Mouse (Mus musculus): ENCODE data around the gene Tfpt. TPM values are rescaled to one million over a fixed set of nuclear protein-coding genes. Genes with fewer than 3 reads are reported as not detected.
A peak's percentile ranks its signal among the peaks of the same experiment; 100 is the strongest.

Tfpt gene
- total and polyA plus RNA-seq, 3 experiments = 38.2 to 44.0 (median 40.2) TPM

GRCm38 (mm10) chr7:3586255-3586654 is 43.5 kb downstream of the Tfpt start:
- no peaks in the 10 kb centered on the region for H3K36me3 ChIP-seq (replicated peaks)
- H3K4me1 ChIP-seq (ENCODE audit: insufficient read depth, low read depth, low read length) = no peaks in the 10 kb centered on the region
- no peaks in the 10 kb centered on the region for H3K9me3 ChIP-seq (replicated peaks)
- no peak overlapping the region for H3K4me3 ChIP-seq (ENCODE audit: low read depth, low read length)
- DNase-seq (ENCODE audit: low spot score) = no peak
- no peak for ATAC-seq (ENCODE audit: extremely low read depth, insufficient number of reproducible peaks, low FRiP score, poor library complexity, severe bottlenecking)
- TF ChIP-seq POLR2AphosphoS5 (IDR thresholded peaks at IDR 0.05; ENCODE audit: insufficient replicate concordance, low read depth, low read length) (no peak), CTCF (IDR thresholded peaks at IDR 0.05; ENCODE audit: low read depth, low read length) (no peak), TAL1 (conservative IDR thresholded peaks at IDR 0.05; ENCODE audit: low read depth, low read length) (no peak), GATA2 (IDR thresholded peaks at IDR 0.05; ENCODE audit: borderline replicate concordance, low read depth, low read length) (no peak), GATA1 (IDR thresholded peaks at IDR 0.05; ENCODE audit: borderline replicate concordance, low read length) (no peak)
- H3K27me3 ChIP-seq (ENCODE audit: insufficient read depth, low read length) = peaks cover 3% of the 10 kb centered on the region

GRCm38 (mm10) chr7:3585763-3586162 is 44.0 kb downstream of the Tfpt start:
- no peak for DNase-seq (ENCODE audit: low spot score)
- ATAC-seq (ENCODE audit: extremely low read depth, insufficient number of reproducible peaks, low FRiP score, poor library complexity, severe bottlenecking) = peak; percentile 15; the same call in 1 of the 2 replicates
- H3K36me3 ChIP-seq (replicated peaks) = no peaks in the 10 kb centered on the region
- no peak overlapping the region for H3K4me3 ChIP-seq (ENCODE audit: low read depth, low read length)
- H3K4me1 ChIP-seq (ENCODE audit: insufficient read depth, low read depth, low read length) = no peaks in the 10 kb centered on the region
- TF ChIP-seq GATA2 (IDR thresholded peaks at IDR 0.05; ENCODE audit: borderline replicate concordance, low read depth, low read length) (no peak), TAL1 (conservative IDR thresholded peaks at IDR 0.05; ENCODE audit: low read depth, low read length) (no peak), CTCF (IDR thresholded peaks at IDR 0.05; ENCODE audit: low read depth, low read length) (no peak), POLR2AphosphoS5 (IDR thresholded peaks at IDR 0.05; ENCODE audit: insufficient replicate concordance, low read depth, low read length) (no peak), GATA1 (IDR thresholded peaks at IDR 0.05; ENCODE audit: borderline replicate concordance, low read length) (no peak)
- peaks cover 3% of the 10 kb centered on the region for H3K27me3 ChIP-seq (ENCODE audit: insufficient read depth, low read length)
- H3K9me3 ChIP-seq (replicated peaks) = no peaks in the 10 kb centered on the region

- no peaks in the 10 kb centered on the region for H3K9me3 ChIP-seq (replicated peaks)
- H3K4me1 ChIP-seq (ENCODE audit: insufficient read depth, low read depth, low read length) = no peaks in the 10 kb centered on the region
- TF ChIP-seq POLR2AphosphoS5 (IDR thresholded peaks at IDR 0.05; ENCODE audit: insufficient replicate concordance, low read depth, low read length) (no peak), GATA1 (IDR thresholded peaks at IDR 0.05; ENCODE audit: borderline replicate concordance, low read length) (no peak), TAL1 (conservative IDR thresholded peaks at IDR 0.05; ENCODE audit: low read depth, low read length) (no peak), GATA2 (IDR thresholded peaks at IDR 0.05; ENCODE audit: borderline replicate concordance, low read depth, low read length) (no peak), CTCF (IDR thresholded peaks at IDR 0.05; ENCODE audit: low read depth, low read length) (no peak)
- no peaks in the 10 kb centered on the region for H3K27me3 ChIP-seq (ENCODE audit: insufficient read depth, low read length)
- no peak for DNase-seq (ENCODE audit: low spot score)
- no peaks in the 10 kb centered on the region for H3K36me3 ChIP-seq (replicated peaks)
- ATAC-seq (ENCODE audit: extremely low read depth, insufficient number of reproducible peaks, low FRiP score, poor library complexity, severe bottlenecking) = no peak
- no peak overlapping the region for H3K4me3 ChIP-seq (ENCODE audit: low read depth, low read length)
These were observed 49.7 kb downstream of the Tfpt start for GRCm38 (mm10) chr7:3580029-3580428.

GRCm38 (mm10) chr7:3578952-3579546 is 50.7 kb downstream of the Tfpt start:
- Histone ChIP-seq H3K27me3 (ENCODE audit: insufficient read depth, low read length) (no peaks in the 10 kb centered on the region), H3K4me3 (ENCODE audit: low read depth, low read length) (no peak overlapping the region)
- DNase-seq (ENCODE audit: low spot score) = no peak

GRCm38 (mm10) chr7:3578196-3578595 is 51.5 kb downstream of the Tfpt start:
- H3K27me3 ChIP-seq (ENCODE audit: insufficient read depth, low read length) = no peaks in the 10 kb centered on the region
- DNase-seq (ENCODE audit: low spot score) (no peak), ATAC-seq (ENCODE audit: extremely low read depth, insufficient number of reproducible peaks, low FRiP score, poor library complexity, severe bottlenecking) (no peak)
- no peak overlapping the region for H3K4me3 ChIP-seq (ENCODE audit: low read depth, low read length)
- no peaks in the 10 kb centered on the region for H3K4me1 ChIP-seq (ENCODE audit: insufficient read depth, low read depth, low read length)
- H3K9me3 ChIP-seq (replicated peaks) = no peaks in the 10 kb centered on the region
- H3K36me3 ChIP-seq (replicated peaks) = no peaks in the 10 kb centered on the region
- no peak for TF ChIP-seq POLR2AphosphoS5 (IDR thresholded peaks at IDR 0.05; ENCODE audit: insufficient replicate concordance, low read depth, low read length)
- no peak for TF ChIP-seq TAL1 (conservative IDR thresholded peaks at IDR 0.05; ENCODE audit: low read depth, low read length)
- no peak for TF ChIP-seq GATA2 (IDR thresholded peaks at IDR 0.05; ENCODE audit: borderline replicate concordance, low read depth, low read length)
- TF ChIP-seq GATA1 (IDR thresholded peaks at IDR 0.05; ENCODE audit: borderline replicate concordance, low read length) = no peak
- TF ChIP-seq CTCF (IDR thresholded peaks at IDR 0.05; ENCODE audit: low read depth, low read length) = no peak

More at GRCm38 (mm10) chr7:3578952-3579546, 50.7 kb downstream of the Tfpt start:
- TF ChIP-seq CTCF (IDR thresholded peaks at IDR 0.05; ENCODE audit: low read depth, low read length) = no peak
- TF ChIP-seq GATA1 (IDR thresholded peaks at IDR 0.05; ENCODE audit: borderline replicate concordance, low read length) = no peak
- no peak for TF ChIP-seq TAL1 (conservative IDR thresholded peaks at IDR 0.05; ENCODE audit: low read depth, low read length)
- no peak for TF ChIP-seq GATA2 (IDR thresholded peaks at IDR 0.05; ENCODE audit: borderline replicate concordance, low read depth, low read length)
- TF ChIP-seq POLR2AphosphoS5 (IDR thresholded peaks at IDR 0.05; ENCODE audit: insufficient replicate concordance, low read depth, low read length) = no peak
- no peak for ATAC-seq (ENCODE audit: extremely low read depth, insufficient number of reproducible peaks, low FRiP score, poor library complexity, severe bottlenecking)
- Histone ChIP-seq H3K4me1 (ENCODE audit: insufficient read depth, low read depth, low read length) (no peaks in the 10 kb centered on the region), H3K9me3 (replicated peaks) (no peaks in the 10 kb centered on the region), H3K36me3 (replicated peaks) (no peaks in the 10 kb centered on the region)

GRCm38 (mm10) chr7:3576354-3577124 is 53.2 kb downstream of the Tfpt start:
- Histone ChIP-seq H3K27me3 (ENCODE audit: insufficient read depth, low read length) (no peaks in the 10 kb centered on the region), H3K4me1 (ENCODE audit: insufficient read depth, low read depth, low read length) (no peaks in the 10 kb centered on the region), H3K9me3 (replicated peaks) (no peaks in the 10 kb centered on the region), H3K4me3 (ENCODE audit: low read depth, low read length) (no peak overlapping the region), H3K36me3 (replicated peaks) (no peaks in the 10 kb centered on the region)
- TF ChIP-seq CTCF (IDR thresholded peaks at IDR 0.05; ENCODE audit: low read depth, low read length) (no peak), GATA1 (IDR thresholded peaks at IDR 0.05; ENCODE audit: borderline replicate concordance, low read length) (no peak), POLR2AphosphoS5 (IDR thresholded peaks at IDR 0.05; ENCODE audit: insufficient replicate concordance, low read depth, low read length) (no peak), GATA2 (IDR thresholded peaks at IDR 0.05; ENCODE audit: borderline replicate concordance, low read depth, low read length) (no peak), TAL1 (conservative IDR thresholded peaks at IDR 0.05; ENCODE audit: low read depth, low read length) (no peak)
- DNase-seq (ENCODE audit: low spot score) (no peak), ATAC-seq (ENCODE audit: extremely low read depth, insufficient number of reproducible peaks, low FRiP score, poor library complexity, severe bottlenecking) (no peak)

Data from G1E (cell line).